Mouse (Mus musculus) heart, postnatal 0 days (tissue): ENCODE measurements around the gene Tas2r137.

Experiments
- CTCF ChIP-seq: IDR thresholded peaks from 2 replicates; pipeline ENCODE4 v1.5.1; 2016; ENCODE audit warnings: antibody characterized with exemption, control low read depth, low read depth
- EP300 ChIP-seq: IDR thresholded peaks from 2 replicates; pipeline ENCODE4 v1.6.1; 2016; ENCODE audit warnings: antibody characterized with exemption, low read depth

GRCm38 (mm10) chr6:40471720-40472010 is 19.4 kb upstream of the Tas2r137 start:
- TF ChIP-seq EP300 (no peak), CTCF (no peak)
